Mouse (Mus musculus) embryonic facial prominence, embryonic 12.5 days (tissue): ENCODE results near the gene Commd7. TPM values are rescaled to one million over a fixed set of nuclear protein-coding genes. Genes with fewer than 3 reads are reported as not detected.

ENCODE experiments used
- polyA plus RNA-seq: library from polyadenylated mRNA; unstranded; fragments of >200 nt; fragmentation: Nextera tagmentation; extraction: Ambion mirVana; gene quantifications from 2 replicates; pipeline ENCODE4 v1.2.1, GENCODE M21; 2016

Commd7 gene
- polyA plus RNA-seq, 1 experiment from 2014 or later, result 73.0 TPM

Other genes starting within 250 kb of the Commd7 start
- gene 4930404H24Rik, start 140.0 kb downstream of the Commd7 start, polyA plus RNA-seq, result not detected in 2 replicates
- gene Nol4l, start 102.8 kb downstream of the Commd7 start, polyA plus RNA-seq, result 19.4 and 22.3 TPM in 2 replicates
- gene Dnmt3b, start 16.7 kb upstream of the Commd7 start, polyA plus RNA-seq, result 15.0 and 15.1 TPM in 2 replicates
- not detected in 2 replicates for gene Dnmt3c, start 63.9 kb upstream of the Commd7 start, polyA plus RNA-seq
- 246 and 284 TPM in 2 replicates for gene Mapre1, start 108.5 kb upstream of the Commd7 start, polyA plus RNA-seq
- 0.04 and 0.09 TPM in 2 replicates for gene Efcab8, start 147.2 kb upstream of the Commd7 start, polyA plus RNA-seq
- gene Sun5, start 238.3 kb upstream of the Commd7 start, polyA plus RNA-seq, result not detected in 2 replicates
- gene Bpifb2, start 242.3 kb upstream of the Commd7 start, polyA plus RNA-seq, result not detected in 2 replicates